Mouse (Mus musculus): ENCODE data around the gene Specc1.
A peak's percentile ranks its signal among the peaks of the same experiment; 100 is the strongest.

Specc1 gene

GRCm38 (mm10) chr11:61968875-61969274 is 12.3 kb downstream of the Specc1 start:
- DNase-seq (ENCODE audit: low read depth, low spot score), result no peak

- DNase-seq (ENCODE audit: low read depth, low spot score), result peak; percentile 56
Observed at GRCm38 (mm10) chr11:61970901-61971300, 14.3 kb downstream of the Specc1 start.

GRCm38 (mm10) chr11:61971441-61972221 is 15.1 kb downstream of the Specc1 start:
- DNase-seq (ENCODE audit: low read depth, low spot score), result peak; percentile 35

GRCm38 (mm10) chr11:61974106-61974707 is 17.6 kb downstream of the Specc1 start:
- DNase-seq (ENCODE audit: low read depth, low spot score), result no peak

- no peak for DNase-seq (ENCODE audit: low read depth, low spot score)
Observed at GRCm38 (mm10) chr11:61975783-61976182, 19.2 kb downstream of the Specc1 start.

GRCm38 (mm10) chr11:61981285-61981684 is 24.7 kb downstream of the Specc1 start:
- DNase-seq (ENCODE audit: low read depth, low spot score), result no peak

- no peak for DNase-seq (ENCODE audit: low read depth, low spot score)
Observed at GRCm38 (mm10) chr11:61982828-61983227, 26.3 kb downstream of the Specc1 start.

- no peak for DNase-seq (ENCODE audit: low read depth, low spot score)
Observed at GRCm38 (mm10) chr11:61986939-61987338, 30.4 kb downstream of the Specc1 start.

GRCm38 (mm10) chr11:61989647-61990046 is 33.1 kb downstream of the Specc1 start:
- no peak for DNase-seq (ENCODE audit: low read depth, low spot score)

GRCm38 (mm10) chr11:61991576-61991975 is 35.0 kb downstream of the Specc1 start:
- no peak for DNase-seq (ENCODE audit: low read depth, low spot score)

- no peak for DNase-seq (ENCODE audit: low read depth, low spot score)
Observed at GRCm38 (mm10) chr11:61992671-61993285, 36.2 kb downstream of the Specc1 start.

- no peak for DNase-seq (ENCODE audit: low read depth, low spot score)
Observed at GRCm38 (mm10) chr11:61999501-61999900, 42.9 kb downstream of the Specc1 start.

GRCm38 (mm10) chr11:62000099-62000498 is 43.5 kb downstream of the Specc1 start:
- DNase-seq (ENCODE audit: low read depth, low spot score), result no peak

GRCm38 (mm10) chr11:62001977-62002376 is 45.4 kb downstream of the Specc1 start:
- no peak for DNase-seq (ENCODE audit: low read depth, low spot score)

- DNase-seq (ENCODE audit: low read depth, low spot score), result no peak
Observed at GRCm38 (mm10) chr11:62004881-62005240, 48.3 kb downstream of the Specc1 start.

- no peak for DNase-seq (ENCODE audit: low read depth, low spot score)
Observed at GRCm38 (mm10) chr11:62005241-62005910, 48.8 kb downstream of the Specc1 start.

GRCm38 (mm10) chr11:62005911-62006260 is 49.3 kb downstream of the Specc1 start:
- no peak for DNase-seq (ENCODE audit: low read depth, low spot score)

GRCm38 (mm10) chr11:62006680-62007079 is 50.1 kb downstream of the Specc1 start:
- DNase-seq (ENCODE audit: low read depth, low spot score), result no peak

GRCm38 (mm10) chr11:62007984-62008383 is 51.4 kb downstream of the Specc1 start:
- no peak for DNase-seq (ENCODE audit: low read depth, low spot score)

- DNase-seq (ENCODE audit: low read depth, low spot score), result no peak
Observed at GRCm38 (mm10) chr11:62010625-62011231, 54.2 kb downstream of the Specc1 start.

GRCm38 (mm10) chr11:62012039-62012438 is 55.5 kb downstream of the Specc1 start:
- no peak for DNase-seq (ENCODE audit: low read depth, low spot score)

- DNase-seq (ENCODE audit: low read depth, low spot score), result no peak
Observed at GRCm38 (mm10) chr11:62013449-62013848, 56.9 kb downstream of the Specc1 start.

Data from mesoderm, embryonic 11.5 days (tissue).